Mouse (Mus musculus): ENCODE data around the gene Jmjd1c. TPM values are rescaled to one million over a fixed set of nuclear protein-coding genes. Genes with fewer than 3 reads are reported as not detected.

Gene Jmjd1c
- polyA plus RNA-seq, 1 experiment: 11.0 TPM

- no peak for DNase-seq (ENCODE audit: low read depth)
These were observed 93.1 kb downstream of the Jmjd1c start for GRCm38 (mm10) chr10:67189057-67189456.

- no peak for DNase-seq (ENCODE audit: low read depth)
These were observed 94.3 kb downstream of the Jmjd1c start for GRCm38 (mm10) chr10:67190261-67190660.

GRCm38 (mm10) chr10:67192366-67192765 lies 96.4 kb downstream of the Jmjd1c start:
- DNase-seq (ENCODE audit: low read depth): no peak

- DNase-seq (ENCODE audit: low read depth): no peak
These were observed 97.2 kb downstream of the Jmjd1c start for GRCm38 (mm10) chr10:67193003-67193652.

- no peak for DNase-seq (ENCODE audit: low read depth)
These were observed 98.1 kb downstream of the Jmjd1c start for GRCm38 (mm10) chr10:67194046-67194445.

- no peak for DNase-seq (ENCODE audit: low read depth)
These were observed 99.7 kb downstream of the Jmjd1c start for GRCm38 (mm10) chr10:67195671-67196070.

GRCm38 (mm10) chr10:67197186-67197585 lies 101.3 kb downstream of the Jmjd1c start:
- DNase-seq (ENCODE audit: low read depth): no peak

GRCm38 (mm10) chr10:67197829-67198228 lies 101.9 kb downstream of the Jmjd1c start:
- no peak for DNase-seq (ENCODE audit: low read depth)

- DNase-seq (ENCODE audit: low read depth): no peak
These were observed 105.8 kb downstream of the Jmjd1c start for GRCm38 (mm10) chr10:67201769-67202168.

GRCm38 (mm10) chr10:67202470-67202869 lies 106.5 kb downstream of the Jmjd1c start:
- no peak for DNase-seq (ENCODE audit: low read depth)

- DNase-seq (ENCODE audit: low read depth): no peak
These were observed 108.9 kb downstream of the Jmjd1c start for GRCm38 (mm10) chr10:67204652-67205407.

- no peak for DNase-seq (ENCODE audit: low read depth)
These were observed 112.0 kb downstream of the Jmjd1c start for GRCm38 (mm10) chr10:67207931-67208330.

- no peak for DNase-seq (ENCODE audit: low read depth)
These were observed 114.2 kb downstream of the Jmjd1c start for GRCm38 (mm10) chr10:67209916-67210675.

GRCm38 (mm10) chr10:67212031-67212430 lies 116.1 kb downstream of the Jmjd1c start:
- no peak for DNase-seq (ENCODE audit: low read depth)

- DNase-seq (ENCODE audit: low read depth): no peak
These were observed 117.8 kb downstream of the Jmjd1c start for GRCm38 (mm10) chr10:67213720-67214119.

- no peak for DNase-seq (ENCODE audit: low read depth)
These were observed 119.2 kb downstream of the Jmjd1c start for GRCm38 (mm10) chr10:67215133-67215532.

- no peak for DNase-seq (ENCODE audit: low read depth)
These were observed 120.9 kb downstream of the Jmjd1c start for GRCm38 (mm10) chr10:67216872-67217271.

- no peak for DNase-seq (ENCODE audit: low read depth)
These were observed 123.1 kb downstream of the Jmjd1c start for GRCm38 (mm10) chr10:67218873-67219565.

GRCm38 (mm10) chr10:67220251-67220650 lies 124.3 kb downstream of the Jmjd1c start:
- no peak for DNase-seq (ENCODE audit: low read depth)

- DNase-seq (ENCODE audit: low read depth): no peak
These were observed 125.4 kb downstream of the Jmjd1c start for GRCm38 (mm10) chr10:67221284-67221683.

GRCm38 (mm10) chr10:67223942-67224341 lies 128.0 kb downstream of the Jmjd1c start:
- no peak for DNase-seq (ENCODE audit: low read depth)

- no peak for DNase-seq (ENCODE audit: low read depth)
These were observed 129.6 kb downstream of the Jmjd1c start for GRCm38 (mm10) chr10:67225528-67225927.

Data from gonadal fat pad, adult 2 months (tissue).